Mouse (Mus musculus) testis, postnatal 10 days (tissue): ENCODE measurements around the gene Spint2.
"Not testable (repeated sequence)": the region's sequence is repeated elsewhere in the genome, so short reads cannot be mapped to it uniquely, and the experiment has no call there.

Experiments
- DNase-seq: peaks from one replicate; pipeline ENCODE4 v3.0.0; 2021; ENCODE audit warnings: low spot score

The Spint2 gene

GRCm38 (mm10) chr7:29238019-29238967, 43.4 kb downstream of the Spint2 start, which contains the start of gene Yif1b:
Gene Yif1b, plus strand, starts transcription at chr7:29238329.
- peak; percentile 98 for DNase-seq

GRCm38 (mm10) chr7:29237596-29237995, 44.1 kb downstream of the Spint2 start:
- DNase-seq = not testable (repeated sequence)

GRCm38 (mm10) chr7:29236593-29236992, 45.1 kb downstream of the Spint2 start:
- no peak for DNase-seq

- peak; percentile 64 for DNase-seq
Observed at GRCm38 (mm10) chr7:29234661-29235060, 47.1 kb downstream of the Spint2 start.

GRCm38 (mm10) chr7:29233745-29234144, 48.0 kb downstream of the Spint2 start:
- no peak for DNase-seq

- DNase-seq = peak; percentile 75
Observed at GRCm38 (mm10) chr7:29232247-29233013, 49.3 kb downstream of the Spint2 start, which contains the start of gene Kcnk6. Gene Kcnk6, minus strand, starts transcription at chr7:29232515.

GRCm38 (mm10) chr7:29231517-29231916, 50.2 kb downstream of the Spint2 start:
- DNase-seq = no peak

GRCm38 (mm10) chr7:29230560-29230959, 51.2 kb downstream of the Spint2 start:
- no peak for DNase-seq

- DNase-seq = no peak
Observed at GRCm38 (mm10) chr7:29228202-29228601, 53.5 kb downstream of the Spint2 start.

GRCm38 (mm10) chr7:29225520-29225919, 56.2 kb downstream of the Spint2 start:
- DNase-seq = no peak

GRCm38 (mm10) chr7:29224756-29225394, 56.8 kb downstream of the Spint2 start:
- DNase-seq = no peak

GRCm38 (mm10) chr7:29214846-29215245, 66.9 kb downstream of the Spint2 start:
- peak; percentile 49 for DNase-seq

GRCm38 (mm10) chr7:29214236-29214635, 67.5 kb downstream of the Spint2 start:
- DNase-seq = no peak

GRCm38 (mm10) chr7:29213675-29214082, 68.0 kb downstream of the Spint2 start, which contains the start of gene Catsperg1:
Gene Catsperg1, minus strand, starts transcription at chr7:29214035.
- DNase-seq = peak; percentile 65

- peak; percentile 47 for DNase-seq
Observed at GRCm38 (mm10) chr7:29212775-29213560, 68.7 kb downstream of the Spint2 start.

GRCm38 (mm10) chr7:29212199-29212765, 69.4 kb downstream of the Spint2 start:
- DNase-seq = peak; percentile 80

GRCm38 (mm10) chr7:29211415-29212198, 70.1 kb downstream of the Spint2 start:
- peak; percentile 95 for DNase-seq

- DNase-seq = peak; percentile 82
Observed at GRCm38 (mm10) chr7:29211013-29211412, 70.7 kb downstream of the Spint2 start.
